Mouse (Mus musculus) lung, adult 18-20 months (tissue): ENCODE measurements at regions not wholly inside any gene's neighbourhood (a gene's known extent, or its start where the extent isn't known, plus 50 kb on each side); places are given as distances from the start of the nearest gene placed in this dataset.
"Not testable (repeated sequence)": the region's sequence is repeated elsewhere in the genome, so short reads cannot be mapped to it uniquely, and the experiment has no call there.

Experiments used
- DNase-seq, 2 experiments: peaks; one replicate each; pipeline ENCODE4 v3.0.0; 2022; ENCODE audit warnings: mixed read lengths in 2 of 2

DNA sequence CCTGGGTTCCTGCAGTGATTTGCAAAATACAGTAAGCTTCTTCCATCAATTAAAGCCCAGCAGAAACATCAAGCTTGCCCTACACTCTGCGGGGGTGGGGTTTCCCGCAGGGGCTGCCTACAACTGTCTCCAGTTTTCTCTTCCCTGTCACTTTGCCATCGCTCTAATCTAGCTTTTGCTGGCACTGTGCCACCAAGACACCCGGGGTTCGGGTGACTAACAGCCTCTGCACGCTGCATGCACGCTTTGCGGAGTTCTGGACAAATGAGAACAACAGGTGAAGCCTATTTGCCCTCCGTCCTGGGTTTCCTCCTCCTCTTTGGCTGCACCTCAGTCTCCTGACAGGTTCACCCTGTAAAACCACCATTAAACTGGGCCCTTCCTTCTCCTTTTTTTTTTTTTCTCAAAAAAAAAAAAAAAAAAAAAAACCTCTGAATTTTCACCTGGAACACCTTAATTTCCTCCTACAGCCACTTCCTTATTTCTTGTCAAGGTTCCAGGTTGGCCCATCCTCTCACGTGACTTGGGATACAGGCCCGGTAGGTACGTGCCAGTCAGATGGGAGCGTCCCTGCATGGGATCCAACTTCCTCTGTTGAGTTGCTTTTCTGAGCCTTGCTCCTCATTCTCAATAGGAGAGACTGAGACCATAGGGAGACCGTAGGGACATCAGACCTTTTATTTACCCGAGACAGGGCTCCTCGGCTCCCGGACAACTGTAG, 262.7 kb downstream of the Gadd45g start:
- DNase-seq, result no peak

DNA sequence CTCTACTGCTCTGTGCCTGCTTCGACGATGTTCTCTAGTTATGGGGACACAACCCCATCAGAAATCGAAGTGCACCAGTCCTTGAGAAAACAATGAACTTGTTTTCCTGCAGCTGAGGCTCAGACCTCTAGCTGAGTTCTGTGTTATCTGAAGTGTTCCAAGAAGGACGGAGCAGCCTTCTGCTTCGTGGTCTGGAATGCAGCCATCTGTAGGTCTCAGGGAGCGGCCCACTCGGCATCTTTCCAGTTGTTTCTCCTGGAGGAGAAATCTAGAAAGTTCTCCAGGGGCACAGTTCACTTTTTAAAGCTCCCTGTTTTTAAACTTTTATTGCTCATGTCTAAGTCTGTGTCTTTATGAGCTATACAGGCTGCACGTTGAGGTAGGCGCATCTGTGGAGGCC, 264.3 kb downstream of the Gadd45g start:
- peak in 1 of 2 experiments; percentile 28 for DNase-seq

DNA sequence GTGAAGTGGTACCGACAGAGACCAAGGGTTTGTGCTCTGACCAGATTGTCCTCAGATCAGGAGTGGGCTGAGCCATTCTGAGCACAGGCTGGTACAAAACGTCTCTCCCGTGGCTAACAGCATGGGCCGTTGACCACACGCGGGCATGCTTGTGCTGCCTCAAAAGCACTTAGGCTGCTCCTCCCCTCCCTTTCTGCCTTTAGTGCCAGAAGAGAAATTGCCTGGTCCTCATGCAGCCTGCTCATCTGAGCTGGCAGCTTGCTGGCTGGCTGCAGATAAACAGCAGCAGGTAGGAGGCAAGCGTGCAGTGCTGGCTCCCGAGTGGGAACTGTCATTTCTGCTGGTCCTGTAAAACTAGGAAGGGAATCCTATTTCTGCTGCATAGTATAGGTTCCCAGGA, 267.1 kb downstream of the Gadd45g start:
- peak in 1 of 2 experiments; percentile 8 for DNase-seq

DNA sequence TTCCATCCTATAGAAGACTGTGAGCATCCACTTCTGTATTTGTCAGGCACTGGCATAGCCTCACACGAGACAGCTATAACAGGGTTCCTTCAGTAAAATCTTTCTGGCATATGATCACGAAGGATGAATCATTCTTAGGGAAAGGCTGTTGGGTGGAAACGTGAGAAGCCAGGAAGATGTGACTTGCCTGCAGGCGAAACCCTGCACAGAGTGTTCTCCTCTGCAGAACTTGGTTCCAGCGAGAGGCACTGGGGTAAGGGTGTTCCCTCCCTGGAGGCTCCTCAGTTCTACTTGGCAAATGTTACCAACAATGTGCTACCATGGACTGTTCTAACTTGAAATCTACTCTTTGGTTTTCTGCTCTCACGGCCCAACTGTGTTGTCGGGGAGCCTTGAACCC, 268.0 kb downstream of the Gadd45g start:
- DNase-seq, result no peak

DNA sequence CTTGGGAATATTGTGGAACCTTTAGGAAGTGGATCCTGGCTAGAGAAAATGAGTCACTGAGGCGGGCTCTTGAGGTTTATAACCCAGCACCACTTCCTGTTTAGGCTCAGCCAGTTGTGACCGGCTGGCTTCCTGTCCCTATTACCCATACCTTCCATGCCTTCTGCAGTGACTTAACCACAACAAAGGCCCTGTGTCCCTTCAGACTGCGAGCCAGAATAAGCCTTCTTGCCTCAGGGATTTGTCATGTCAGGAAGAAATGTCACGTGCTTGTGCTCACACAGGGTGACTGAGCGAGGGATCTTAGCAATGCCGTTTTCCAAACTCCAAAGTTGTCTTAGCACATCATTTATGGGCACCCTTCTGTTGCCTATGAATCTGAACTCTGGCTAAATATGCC, 268.5 kb downstream of the Gadd45g start:
- DNase-seq, result peak in 1 of 2 experiments; percentile 4

DNA sequence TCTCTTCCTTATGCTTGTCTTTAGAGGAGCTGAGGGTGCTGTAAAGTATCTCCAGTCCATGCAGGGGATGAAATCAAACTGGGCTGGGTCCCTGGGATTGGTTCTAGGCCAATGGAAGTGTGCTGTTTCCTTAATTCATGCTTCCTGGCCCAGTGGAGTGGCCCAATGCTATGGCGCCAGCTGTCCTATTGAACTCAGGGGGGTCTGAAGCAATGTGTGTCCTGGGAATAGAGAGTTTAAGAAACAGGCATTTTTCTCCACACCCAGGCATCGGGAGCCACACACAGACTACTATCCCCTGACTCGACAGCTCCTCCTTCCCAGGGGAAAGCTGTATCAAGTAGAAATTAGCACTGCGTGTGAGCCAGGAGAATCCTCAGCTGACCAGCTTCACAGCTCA, 269.8 kb downstream of the Gadd45g start:
- no peak for DNase-seq

DNA sequence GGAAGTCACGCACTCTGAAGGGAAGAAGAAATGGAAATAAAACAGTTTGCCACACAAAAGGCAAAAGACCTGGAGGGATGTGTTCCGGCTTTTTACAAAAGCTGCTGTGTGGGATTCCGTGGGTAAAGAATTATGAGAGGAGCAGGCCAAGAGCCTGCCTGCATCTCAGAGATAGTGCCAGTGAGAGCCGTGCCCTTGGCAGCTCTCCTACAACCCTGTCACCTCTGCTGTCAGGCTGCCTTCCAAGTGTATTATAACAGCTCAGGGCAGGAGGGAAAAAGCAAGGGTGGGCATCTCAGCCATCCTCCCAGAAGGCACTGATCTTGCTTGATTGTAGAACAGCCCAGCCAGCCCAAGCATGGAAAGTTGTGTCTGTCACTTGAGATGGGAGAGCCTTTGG, 270.3 kb downstream of the Gadd45g start:
- no peak for DNase-seq

DNA sequence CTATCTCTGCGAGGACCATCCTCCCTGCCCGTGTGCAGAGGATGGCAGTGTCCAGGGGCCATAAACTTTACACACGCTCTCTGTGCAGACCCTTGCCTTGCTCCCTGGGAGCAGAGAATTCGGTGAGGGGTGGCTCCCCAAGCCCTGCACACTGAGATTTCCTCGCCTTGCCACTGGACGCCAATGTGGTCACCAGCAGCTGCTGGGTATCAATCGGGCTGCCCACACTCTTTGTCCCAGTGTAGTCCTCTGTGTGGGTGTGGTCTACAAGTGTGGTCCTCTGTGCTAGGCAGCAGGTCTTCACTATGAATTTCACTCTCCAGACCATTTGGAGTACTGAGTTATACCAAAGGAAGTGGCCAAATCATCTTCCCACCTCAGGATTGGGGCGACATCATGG, 274.3 kb downstream of the Gadd45g start:
- DNase-seq, result no peak

DNA sequence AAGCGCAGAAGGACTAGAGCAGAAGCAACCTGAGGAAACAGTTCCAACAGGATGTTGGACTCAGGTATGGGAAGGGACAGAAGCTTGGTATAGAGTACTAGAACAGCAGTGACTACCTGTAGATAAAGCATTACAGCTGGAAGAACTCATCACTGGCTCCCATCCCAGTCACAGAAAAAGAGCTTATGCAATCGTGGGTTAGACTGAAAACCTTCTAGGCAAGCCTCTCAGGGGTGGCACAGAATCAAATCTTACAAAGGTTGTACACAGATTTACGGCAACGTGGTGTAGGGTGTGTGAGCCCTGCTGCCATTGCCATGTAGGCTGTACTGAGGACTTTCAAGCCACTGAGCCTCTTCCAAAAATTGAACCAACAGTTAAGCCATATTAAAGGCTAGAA, 278.6 kb downstream of the Gadd45g start:
- DNase-seq, result no peak

DNA sequence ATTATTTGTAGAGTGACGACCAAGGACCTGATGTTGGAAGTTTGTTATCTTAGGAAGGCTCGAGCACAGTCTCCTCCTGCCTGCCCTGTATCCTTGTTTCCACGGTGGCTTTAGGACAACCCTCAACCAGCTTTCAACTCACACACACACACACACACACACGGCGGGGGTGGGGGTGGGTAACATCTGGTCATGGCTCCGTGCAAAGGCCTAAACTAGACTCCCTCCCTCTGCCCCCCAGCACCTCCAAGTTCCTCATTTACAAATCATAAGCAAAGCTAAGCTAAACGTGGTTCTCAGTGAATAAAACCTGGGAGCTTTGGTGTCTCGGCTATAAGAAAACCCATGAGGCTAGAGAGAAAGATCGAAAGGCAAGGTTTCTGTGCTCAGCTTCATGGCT, 281.3 kb downstream of the Gadd45g start:
- DNase-seq, result no peak

DNA sequence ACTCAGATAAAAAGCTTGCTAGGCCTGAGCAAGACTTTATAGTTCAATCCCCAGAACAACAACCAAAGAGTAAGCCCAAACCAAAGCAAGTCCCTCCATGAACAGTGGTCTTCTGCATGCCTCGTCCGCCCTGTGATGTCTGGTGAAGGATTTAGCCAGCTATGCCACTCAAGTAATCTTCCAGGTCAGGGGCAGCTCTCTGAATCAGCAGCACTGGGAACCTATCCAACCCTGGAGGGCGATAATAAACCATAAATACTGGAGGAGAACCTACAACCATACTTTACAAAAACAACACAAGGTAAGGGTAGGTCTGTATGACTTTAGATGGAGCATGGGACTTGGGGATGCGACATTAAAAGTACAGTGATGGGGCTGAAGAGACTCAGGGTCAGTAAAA, 283.0 kb downstream of the Gadd45g start:
- no peak for DNase-seq

DNA sequence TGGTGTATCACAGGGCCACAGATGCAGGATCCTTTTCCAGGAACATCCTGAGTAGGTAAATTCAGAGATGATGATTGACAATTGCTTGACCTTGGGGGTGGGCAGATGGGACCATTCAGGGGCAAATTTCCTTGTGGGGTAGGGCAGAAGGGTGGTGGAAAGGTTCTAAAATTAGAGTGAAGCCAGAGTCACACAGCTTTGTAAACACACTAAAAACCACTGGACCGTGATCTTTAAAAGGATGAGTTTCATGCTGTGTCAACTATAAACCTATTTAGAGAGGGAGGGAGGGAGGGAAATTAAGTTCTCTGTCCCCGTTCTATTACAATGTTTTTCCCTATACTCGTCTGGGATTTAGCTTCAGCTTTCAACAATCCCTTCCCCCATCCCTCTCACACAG, 286.7 kb downstream of the Gadd45g start:
- DNase-seq, result no peak

DNA sequence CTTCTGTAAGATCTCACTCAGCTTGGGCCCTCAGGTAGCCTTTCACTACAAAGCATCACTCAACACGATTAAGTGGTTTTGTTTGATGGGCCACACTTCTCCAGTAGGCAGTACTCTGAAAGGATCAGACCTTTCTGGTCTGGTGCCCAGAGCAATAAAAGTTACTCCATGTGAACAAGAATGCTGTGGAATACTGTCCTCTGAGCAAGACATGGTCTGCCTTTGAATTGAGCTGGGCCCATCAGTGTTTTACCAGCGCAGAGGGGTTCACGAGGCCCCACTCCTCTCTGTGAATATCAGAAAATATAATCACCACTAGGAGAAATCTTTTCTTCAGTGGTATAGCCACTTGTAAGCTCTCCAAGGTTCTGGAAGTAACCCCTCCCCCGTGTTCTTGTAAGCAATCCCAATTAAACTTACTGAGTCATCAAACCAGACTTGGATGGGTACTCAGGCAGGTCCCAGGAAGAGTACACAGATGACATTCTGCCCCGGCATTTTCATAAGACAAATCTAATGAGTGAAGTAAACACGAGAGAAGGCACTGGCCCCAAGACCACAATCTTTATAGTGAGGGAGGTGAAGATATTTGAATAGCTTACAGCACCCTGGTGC, 292.0 kb downstream of the Gadd45g start:
- DNase-seq, result no peak

DNA sequence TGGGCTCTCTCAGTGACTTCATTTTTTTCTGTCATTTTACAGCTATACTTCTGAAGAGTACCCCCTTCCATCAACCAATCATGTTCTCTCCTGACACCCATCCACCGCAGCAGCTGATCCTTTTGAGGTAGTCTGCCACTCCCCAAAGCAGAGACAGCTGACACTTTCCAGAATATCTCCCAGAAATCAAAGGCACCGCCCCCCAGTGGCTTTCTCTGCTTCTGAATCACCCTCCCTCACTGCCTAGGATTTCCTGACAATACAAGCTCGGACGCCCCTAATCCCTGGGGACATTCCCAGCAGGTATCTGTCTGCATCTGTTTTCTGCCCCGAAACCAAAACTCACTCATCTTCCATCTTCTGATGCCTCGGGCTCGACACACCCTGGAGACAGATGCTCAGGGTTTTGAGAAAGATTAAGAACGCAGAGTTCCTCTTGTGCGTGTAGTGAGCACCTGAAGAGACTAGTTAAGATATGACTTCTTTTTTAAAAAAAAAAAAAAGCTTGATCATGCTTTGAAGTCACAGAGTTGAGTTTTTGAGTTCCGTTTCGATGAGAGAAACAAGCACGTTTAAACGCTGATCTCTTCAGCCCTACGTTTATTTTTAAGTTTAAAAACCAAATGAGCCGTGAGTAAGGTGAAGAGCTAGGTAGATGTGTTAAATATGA, 292.8 kb downstream of the Gadd45g start:
- no peak for DNase-seq

DNA sequence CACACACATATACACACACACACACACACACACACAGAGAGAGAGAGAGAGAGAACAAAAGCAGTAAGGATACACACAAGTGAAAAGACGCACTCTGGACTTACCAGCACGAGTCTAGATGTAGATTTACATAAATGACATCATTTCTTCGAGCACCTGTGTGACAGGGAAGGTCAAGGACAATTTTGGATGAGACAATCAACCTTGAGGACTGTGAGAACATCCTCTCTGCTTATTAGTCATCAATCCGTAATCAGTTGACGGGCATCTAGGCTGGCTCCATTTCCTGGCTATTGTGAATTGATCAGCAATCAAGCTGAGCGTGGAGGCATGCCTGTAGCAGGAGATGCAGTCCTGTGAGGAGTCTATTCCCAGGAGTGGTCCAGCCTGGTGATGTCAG, 293.7 kb downstream of the Gadd45g start:
- DNase-seq, result no peak

DNA sequence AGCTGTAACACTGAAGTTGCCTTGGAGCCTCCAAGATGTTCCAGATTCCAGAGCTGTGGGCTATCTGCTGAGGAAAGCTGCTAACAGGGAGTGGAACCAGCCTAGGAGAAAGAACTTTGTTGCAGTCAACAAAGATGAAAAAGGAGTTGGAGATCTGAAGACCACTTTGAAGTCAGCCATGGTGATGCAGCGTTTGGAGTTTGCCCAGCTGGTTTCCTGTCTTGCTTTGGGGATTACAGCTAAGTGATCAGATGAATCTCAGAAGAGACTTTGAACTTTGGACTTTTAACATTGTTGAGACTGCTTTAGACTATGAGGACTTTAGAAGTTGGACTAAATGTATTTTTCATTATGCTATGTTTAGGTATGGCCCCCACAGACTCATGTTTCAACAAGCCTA, 297.6 kb downstream of the Gadd45g start:
- DNase-seq, result not testable (repeated sequence)

DNA sequence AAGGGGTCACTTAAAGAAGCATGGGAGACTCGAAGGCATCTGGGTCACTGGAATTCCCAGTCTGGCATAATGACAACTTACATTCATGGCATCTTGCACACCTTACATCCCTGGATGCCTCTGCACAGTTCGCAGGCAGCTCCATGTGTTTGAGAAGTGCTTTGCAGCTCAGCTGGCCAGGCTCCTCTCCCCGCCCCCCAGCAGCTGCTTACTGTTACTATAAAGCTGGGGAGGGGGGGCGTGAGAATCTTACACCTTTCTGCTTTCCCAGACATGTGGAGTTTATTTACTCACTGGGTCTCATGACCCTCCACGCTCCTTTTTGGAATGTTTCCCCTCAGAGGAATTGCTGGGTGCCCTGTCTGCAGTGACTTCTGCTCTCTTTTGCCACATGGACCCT, 299.4 kb downstream of the Gadd45g start:
- no peak for DNase-seq

DNA sequence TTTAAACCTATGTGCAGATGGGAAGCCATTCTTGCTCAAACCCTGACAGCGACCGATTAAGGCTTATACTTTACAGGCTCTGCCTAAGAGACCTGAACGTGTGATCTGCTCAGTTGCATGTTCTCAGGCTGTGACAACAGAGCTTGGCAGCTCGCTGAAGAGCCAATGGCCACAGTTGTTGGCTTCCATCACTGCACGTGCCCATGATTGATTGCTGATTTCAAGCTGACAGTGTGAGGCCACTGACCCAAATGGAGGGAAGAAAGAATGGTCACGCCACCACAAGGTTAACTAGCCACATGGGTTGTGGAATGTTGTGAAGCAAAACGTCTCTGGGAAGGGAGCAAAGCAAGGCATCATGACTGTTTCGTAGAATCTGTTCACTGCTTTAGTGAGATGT, 303.8 kb downstream of the Gadd45g start:
- no peak for DNase-seq

DNA sequence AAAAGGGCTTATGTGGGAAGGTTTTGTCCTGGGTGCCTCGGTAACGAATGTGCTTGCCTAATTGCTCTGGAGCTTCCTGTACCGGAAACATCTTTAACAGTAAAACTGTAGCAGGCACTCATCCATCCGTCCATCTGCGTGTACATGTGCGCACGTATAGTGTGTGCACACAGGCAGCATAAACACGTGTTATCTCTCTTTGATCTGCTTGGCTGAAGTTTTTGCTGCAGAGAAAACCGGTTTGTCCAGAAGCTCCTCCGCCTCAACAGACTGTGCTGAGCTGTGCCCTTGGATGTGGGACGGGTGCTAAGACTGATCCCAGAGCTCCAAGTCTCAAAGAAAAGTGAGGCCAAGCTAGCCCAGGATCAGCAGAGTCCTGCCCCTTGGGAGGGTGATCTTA, 305.3 kb downstream of the Gadd45g start:
- DNase-seq, result peak in 1 of 2 experiments; percentile 28

DNA sequence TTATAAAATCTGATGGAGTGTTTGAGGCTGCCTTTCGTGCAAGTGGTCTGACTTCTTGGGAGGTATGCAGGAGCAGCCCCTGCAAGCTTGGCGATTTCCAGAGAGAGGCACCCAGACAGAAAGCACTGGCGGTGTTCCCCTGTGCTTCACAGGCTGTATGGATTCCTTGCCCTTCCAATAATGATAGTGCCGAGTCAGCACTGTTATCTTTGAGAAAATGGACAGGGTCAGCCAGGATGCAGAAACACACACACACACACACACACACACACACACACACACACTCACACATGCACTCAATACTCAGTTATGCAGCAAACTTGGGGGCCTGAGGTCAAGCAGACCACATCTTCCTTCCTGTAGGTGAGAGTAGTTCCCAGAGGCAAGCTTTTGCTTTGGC, 305.7 kb downstream of the Gadd45g start:
- DNase-seq, result no peak

DNA sequence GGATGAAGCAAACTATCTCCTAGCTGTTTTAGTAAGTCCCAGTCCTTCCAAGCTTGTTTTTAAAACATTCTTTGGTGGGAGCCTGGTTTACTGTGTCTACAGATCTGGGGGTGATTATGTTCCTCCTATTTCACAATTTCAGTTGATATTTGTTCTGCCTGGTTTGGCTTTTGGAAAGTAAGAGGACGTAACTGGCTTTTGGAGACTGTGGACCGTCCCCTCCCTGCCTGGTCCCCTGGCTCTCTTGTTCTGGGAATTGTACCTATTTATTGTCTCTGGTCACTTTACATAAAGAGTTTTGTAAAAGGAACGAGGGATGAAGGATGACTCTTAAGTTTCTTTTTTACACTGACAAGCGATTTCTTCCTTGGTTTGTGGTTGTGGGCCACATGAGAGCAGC, 306.6 kb downstream of the Gadd45g start:
- no peak for DNase-seq

DNA sequence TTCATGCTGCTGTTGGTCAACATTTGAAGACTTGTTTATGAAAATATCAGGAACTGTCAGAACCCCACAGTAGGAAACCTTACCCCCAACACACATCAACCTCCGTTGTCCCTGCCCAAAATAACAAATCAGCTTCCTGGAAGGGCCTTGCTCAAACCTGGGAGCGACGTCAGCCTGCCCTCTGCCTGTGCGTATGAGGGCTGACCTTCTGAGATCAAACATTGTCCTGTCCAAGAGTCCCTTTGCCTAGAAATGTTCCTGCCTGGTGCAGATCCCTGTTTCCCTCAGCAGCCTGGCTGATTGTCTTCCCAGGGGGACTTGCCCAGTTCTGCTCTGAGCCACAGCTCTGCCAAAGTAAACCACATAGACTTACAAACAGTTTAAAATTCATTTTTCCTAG, 307.1 kb downstream of the Gadd45g start:
- peak in 1 of 2 experiments; percentile 14 for DNase-seq

DNA sequence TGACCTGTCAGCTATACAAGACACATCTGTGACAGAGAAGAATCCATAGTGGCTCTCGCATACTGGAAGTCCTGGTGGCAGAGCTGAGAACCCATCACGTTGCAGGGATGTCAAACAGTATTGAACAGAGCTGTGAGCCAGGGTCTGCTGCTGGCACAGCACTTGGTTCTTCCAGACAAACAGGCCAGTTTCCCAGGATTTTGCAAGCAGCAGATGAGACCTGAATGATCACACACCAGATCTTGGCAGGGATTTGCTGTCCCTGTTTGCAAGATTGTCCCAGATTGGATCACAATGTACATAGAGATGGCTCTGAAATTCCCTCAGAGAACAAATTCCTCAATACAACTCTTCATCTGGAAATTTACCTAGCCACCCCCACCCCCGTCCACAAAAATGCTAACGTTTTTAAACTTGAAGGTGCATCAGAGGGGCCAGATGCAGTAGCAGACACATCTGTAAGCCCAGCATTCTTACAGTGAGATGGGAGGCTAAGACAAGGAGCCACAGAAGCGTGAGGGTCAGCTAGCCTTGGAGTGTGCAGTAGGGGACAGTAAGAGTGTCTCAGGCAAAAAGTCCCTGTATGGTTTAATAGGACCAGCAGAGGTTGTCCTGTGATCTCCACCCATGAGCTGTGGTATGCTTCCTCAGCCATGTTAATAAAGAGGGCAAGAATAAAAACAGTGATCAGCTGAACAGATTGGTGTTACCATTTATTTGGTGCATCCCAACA, 307.8 kb downstream of the Gadd45g start:
- DNase-seq, result no peak
